Mouse (Mus musculus) intestine, embryonic 15.5 days (tissue): ENCODE measurements at regions not wholly inside any gene's neighbourhood (a gene's known extent, or its start where the extent isn't known, plus 50 kb on each side); places are given as distances from the start of the nearest gene placed in this dataset.

ENCODE experiments used
- ATAC-seq: fragments of 200-750 bp; cut with Nextera tagmentation; 2 replicates; pipeline ENCODE4 v1.8.0; 2017; ENCODE audit warnings: moderate TSS enrichment, moderate library complexity
- H3K27ac ChIP-seq: fragments of 300-500 bp; sonication (generic); 2 replicates; pipeline ENCODE4 v1.5.1; 2015; ENCODE audit warnings: mild to moderate bottlenecking, inconsistent platforms
- H3K27me3 ChIP-seq: fragments of 300-500 bp; sonication (generic); replicated peaks from 2 replicates; pipeline ENCODE4 v1.6.1; 2015; ENCODE audit warnings: inconsistent platforms
- H3K36me3 ChIP-seq: fragments of 300-500 bp; sonication (generic); 2 replicates; pipeline ENCODE4 v1.6.1; 2015; ENCODE audit warnings: inconsistent platforms
- H3K4me1 ChIP-seq: fragments of 300-500 bp; sonication (generic); replicated peaks from 2 replicates; pipeline ENCODE4 v1.6.1; 2015; ENCODE audit warnings: inconsistent platforms
- H3K4me2 ChIP-seq: fragments of 300-500 bp; sonication (generic); replicated peaks from 2 replicates; pipeline ENCODE4 v1.6.1; 2015; ENCODE audit warnings: mild to moderate bottlenecking, inconsistent platforms
- H3K4me3 ChIP-seq: fragments of 300-500 bp; sonication (generic); replicated peaks from 2 replicates; pipeline ENCODE4 v1.5.1; 2015; ENCODE audit warnings: inconsistent platforms
- H3K9ac ChIP-seq: fragments of 300-500 bp; sonication (generic); 2 replicates; pipeline ENCODE4 v1.6.1; 2015; ENCODE audit warnings: inconsistent platforms
- H3K9me3 ChIP-seq: fragments of 300-500 bp; sonication (generic); 2 replicates; pipeline ENCODE4 v1.6.1; 2016; ENCODE audit warnings: inconsistent platforms
- WGBS: fragments of 180-500 bp; shearing (Covaris S2); methylation state at CpG from one replicate; pipeline ENCODE4 v1.1.7; 2015; 5-methylcytosine and 5-hydroxymethylcytosine counted together

- Histone ChIP-seq H3K4me1 (no peaks in the 10 kb centered on the region), H3K4me2 (peak overlapping the region; percentile 73), H3K27me3 (no peaks in the 10 kb centered on the region), H3K9ac (no peak overlapping the region), H3K9me3 (no peaks in the 10 kb centered on the region), H3K36me3 (no peaks in the 10 kb centered on the region), H3K4me3 (no peak overlapping the region), H3K27ac (no peak overlapping the region)
- WGBS, result 69% methylated on average over 2 of the region's 2 CpGs
- no peak for ATAC-seq
These were observed 379.8 kb downstream of the Gpd2 start for GRCm38 (mm10) chr2:57617258-57617657.

DNA sequence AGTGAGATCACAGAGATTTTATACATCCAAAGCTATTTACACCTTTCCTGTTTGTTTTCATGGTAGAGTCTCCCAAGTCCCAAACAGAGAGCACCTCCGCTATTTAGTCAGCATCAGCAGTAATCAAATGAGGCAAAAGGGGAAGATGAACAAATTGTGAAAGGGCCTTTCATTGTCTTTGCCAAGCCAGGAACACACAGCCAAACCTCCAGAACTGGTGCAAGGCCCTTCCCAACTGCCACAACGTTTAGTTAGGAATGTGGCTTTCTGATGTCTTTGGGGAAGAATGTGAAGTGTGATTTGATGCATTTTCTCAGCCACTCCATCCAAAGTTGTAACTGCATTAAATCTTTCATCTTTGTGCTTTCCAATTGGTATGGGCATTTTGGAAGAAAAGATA lies 353.6 kb upstream of the Galnt5 start:
- 53% methylated on average over 2 of the region's 2 CpGs for WGBS
- no peaks in the 10 kb centered on the region for H3K36me3 ChIP-seq
- H3K9ac ChIP-seq, result no peak overlapping the region
- no peaks in the 10 kb centered on the region for H3K9me3 ChIP-seq
- H3K27me3 ChIP-seq, result no peaks in the 10 kb centered on the region
- no peak overlapping the region for H3K4me2 ChIP-seq
- no peaks in the 10 kb centered on the region for H3K4me1 ChIP-seq
- H3K4me3 ChIP-seq, result no peak overlapping the region
- H3K27ac ChIP-seq, result no peak overlapping the region
- no peak for ATAC-seq

GRCm38 (mm10) chr2:57644541-57644940 lies 353.1 kb upstream of the Galnt5 start:
- Histone ChIP-seq H3K36me3 (no peaks in the 10 kb centered on the region), H3K9ac (no peak overlapping the region), H3K27ac (no peak overlapping the region), H3K4me3 (no peak overlapping the region), H3K9me3 (no peaks in the 10 kb centered on the region), H3K4me1 (no peaks in the 10 kb centered on the region), H3K27me3 (no peaks in the 10 kb centered on the region), H3K4me2 (no peak overlapping the region)
- no peak for ATAC-seq
- 54% methylated on average over 2 of the region's 2 CpGs for WGBS

GRCm38 (mm10) chr2:57649002-57649401 lies 348.7 kb upstream of the Galnt5 start:
- ATAC-seq, result no peak
- H3K27ac ChIP-seq, result no peak overlapping the region
- H3K4me1 ChIP-seq, result no peaks in the 10 kb centered on the region
- H3K36me3 ChIP-seq, result no peaks in the 10 kb centered on the region
- H3K27me3 ChIP-seq, result no peaks in the 10 kb centered on the region
- H3K9me3 ChIP-seq, result no peaks in the 10 kb centered on the region
- H3K9ac ChIP-seq, result no peak overlapping the region
- 80% methylated on average over 4 of the region's 4 CpGs for WGBS
- no peak overlapping the region for H3K4me3 ChIP-seq
- no peak overlapping the region for H3K4me2 ChIP-seq

DNA sequence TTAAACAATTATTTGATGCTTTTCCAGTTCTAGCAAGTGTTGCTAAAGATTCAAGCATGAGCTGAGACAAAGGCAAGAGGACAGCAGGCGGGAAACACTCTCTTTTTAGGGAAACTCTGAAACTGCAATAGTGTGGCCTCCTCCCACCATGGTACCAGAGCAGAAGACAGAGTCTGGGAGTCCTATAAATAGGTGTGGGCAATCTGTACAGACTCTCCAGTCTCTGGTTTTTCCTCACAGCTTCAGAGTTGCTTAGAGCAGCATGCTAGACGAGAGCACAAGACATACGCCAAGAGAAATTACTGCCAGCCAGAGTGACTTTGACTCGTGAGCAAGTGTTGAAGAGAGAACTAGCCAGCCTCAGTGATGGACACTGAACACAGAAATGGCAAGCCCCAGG lies 340.3 kb upstream of the Galnt5 start:
- H3K9ac ChIP-seq, result no peak overlapping the region
- 79% methylated on average over 4 of the region's 4 CpGs for WGBS
- no peaks in the 10 kb centered on the region for H3K36me3 ChIP-seq
- no peak overlapping the region for H3K27ac ChIP-seq
- no peaks in the 10 kb centered on the region for H3K9me3 ChIP-seq
- H3K4me1 ChIP-seq, result no peaks in the 10 kb centered on the region
- H3K27me3 ChIP-seq, result no peaks in the 10 kb centered on the region
- no peak for ATAC-seq
- no peak overlapping the region for H3K4me3 ChIP-seq
- no peak overlapping the region for H3K4me2 ChIP-seq

DNA sequence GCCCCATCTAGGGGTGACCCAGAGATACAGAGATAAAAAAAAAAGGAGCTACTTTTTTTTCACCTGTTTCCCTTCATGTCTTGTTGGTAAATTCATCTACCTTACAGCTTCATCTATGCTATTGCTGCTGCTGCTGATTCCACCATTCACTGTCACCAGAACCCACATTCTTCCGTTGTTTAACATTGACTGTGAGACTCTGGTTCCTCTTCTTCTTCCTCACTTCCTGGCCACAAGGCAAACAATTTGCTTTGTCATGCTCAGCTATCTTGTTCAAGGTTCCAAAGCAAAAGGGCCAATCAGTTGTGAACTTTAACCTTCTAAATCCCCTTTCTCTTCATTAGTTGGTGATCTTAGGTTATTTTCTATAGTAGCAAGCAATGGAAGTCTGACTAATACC lies 335.8 kb upstream of the Galnt5 start:
- Histone ChIP-seq H3K27ac (no peak overlapping the region), H3K4me3 (no peak overlapping the region), H3K4me2 (no peak overlapping the region), H3K9ac (no peak overlapping the region), H3K9me3 (no peaks in the 10 kb centered on the region), H3K36me3 (no peaks in the 10 kb centered on the region), H3K27me3 (no peaks in the 10 kb centered on the region), H3K4me1 (no peaks in the 10 kb centered on the region)
- no peak for ATAC-seq
- 62% methylated on average over 1 of the region's 1 CpGs for WGBS

- Histone ChIP-seq H3K27ac (no peak overlapping the region), H3K27me3 (no peaks in the 10 kb centered on the region), H3K4me3 (no peak overlapping the region), H3K36me3 (no peaks in the 10 kb centered on the region), H3K4me1 (no peaks in the 10 kb centered on the region), H3K9me3 (no peaks in the 10 kb centered on the region), H3K9ac (no peak overlapping the region), H3K4me2 (no peak overlapping the region)
- ATAC-seq, result no peak
- 57% methylated on average over 3 of the region's 3 CpGs for WGBS
These were observed 325.6 kb upstream of the Galnt5 start for GRCm38 (mm10) chr2:57672007-57672643.

GRCm38 (mm10) chr2:57689877-57690276 lies 307.8 kb upstream of the Galnt5 start:
- H3K9me3 ChIP-seq, result no peaks in the 10 kb centered on the region
- no peak overlapping the region for H3K4me3 ChIP-seq
- WGBS, result 64% methylated on average over 3 of the region's 3 CpGs
- no peak for ATAC-seq
- H3K36me3 ChIP-seq, result no peaks in the 10 kb centered on the region
- H3K27ac ChIP-seq, result no peak overlapping the region
- H3K4me1 ChIP-seq, result no peaks in the 10 kb centered on the region
- no peak overlapping the region for H3K9ac ChIP-seq
- H3K27me3 ChIP-seq, result no peaks in the 10 kb centered on the region
- no peak overlapping the region for H3K4me2 ChIP-seq

DNA sequence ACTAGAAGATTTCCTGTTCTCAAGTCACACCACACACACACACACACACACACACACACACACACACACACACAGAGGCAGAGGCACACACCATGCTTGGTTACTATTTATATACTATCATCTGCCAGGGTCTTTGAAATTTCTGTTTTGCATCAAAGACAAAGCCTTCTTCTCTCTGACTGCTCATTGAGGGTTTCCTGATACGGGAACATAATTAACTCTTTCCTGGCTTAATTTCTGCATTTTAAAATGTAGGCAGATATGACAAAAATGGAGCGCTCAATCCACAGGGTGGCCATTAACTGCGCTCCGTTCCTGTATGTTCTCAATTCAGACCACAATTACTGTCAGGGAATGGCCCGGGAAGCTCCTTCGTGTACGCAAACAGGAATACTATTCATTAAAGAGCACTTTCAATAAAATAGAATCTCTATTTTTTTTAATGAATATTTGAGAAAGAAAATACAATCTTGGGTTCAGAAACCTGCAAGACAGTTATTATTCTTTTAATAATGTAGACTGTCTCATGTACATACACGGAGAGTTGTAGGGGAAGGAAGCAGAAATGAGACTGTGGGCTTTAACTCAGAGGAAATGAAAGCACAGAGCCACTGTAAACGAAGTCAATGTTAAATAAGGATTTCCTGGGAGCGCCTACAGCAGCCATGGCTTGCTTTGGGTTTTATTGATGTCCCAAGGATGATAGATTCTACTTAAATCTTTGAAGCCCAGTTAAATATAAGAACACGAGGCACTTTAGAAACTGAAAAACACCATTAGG lies 300.5 kb upstream of the Galnt5 start:
- Histone ChIP-seq H3K9me3 (no peaks in the 10 kb centered on the region), H3K4me2 (0 out of 2 replicates have a peak overlapping the region, but pooled peaks have one; percentile 1), H3K4me3 (no peak overlapping the region), H3K27me3 (no peaks in the 10 kb centered on the region), H3K9ac (no peak overlapping the region), H3K27ac (no peak overlapping the region), H3K4me1 (no peaks in the 10 kb centered on the region), H3K36me3 (no peaks in the 10 kb centered on the region)
- WGBS, result 35% methylated on average over 11 of the region's 11 CpGs
- ATAC-seq, result no peak

DNA sequence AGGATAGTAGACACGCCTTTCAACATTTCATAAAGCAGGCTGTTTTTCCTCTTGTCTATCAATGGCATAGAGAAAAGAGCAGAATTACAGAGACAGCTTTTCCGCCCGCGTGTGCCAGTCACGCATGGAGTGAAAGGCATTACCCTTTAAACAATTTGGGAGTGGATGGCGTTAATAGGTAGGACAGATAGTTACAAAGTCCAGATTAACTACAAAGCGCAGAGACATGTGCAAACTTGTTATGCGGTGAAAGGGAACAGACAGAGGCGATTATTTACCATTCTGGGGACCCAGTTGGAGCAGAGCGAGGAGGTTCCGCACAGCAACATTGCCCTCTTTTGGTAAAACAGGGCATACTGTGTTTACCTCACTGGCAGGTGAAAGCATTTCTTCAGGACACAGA lies 299.0 kb upstream of the Galnt5 start:
- Histone ChIP-seq H3K9ac (no peak overlapping the region), H3K27ac (no peak overlapping the region), H3K27me3 (no peaks in the 10 kb centered on the region), H3K4me2 (peak overlapping the region; percentile 56), H3K36me3 (no peaks in the 10 kb centered on the region), H3K9me3 (no peaks in the 10 kb centered on the region), H3K4me1 (no peaks in the 10 kb centered on the region), H3K4me3 (peak overlapping the region; percentile 27)
- 7% methylated on average over 11 of the region's 11 CpGs for WGBS
- ATAC-seq, result peak; percentile 83

DNA sequence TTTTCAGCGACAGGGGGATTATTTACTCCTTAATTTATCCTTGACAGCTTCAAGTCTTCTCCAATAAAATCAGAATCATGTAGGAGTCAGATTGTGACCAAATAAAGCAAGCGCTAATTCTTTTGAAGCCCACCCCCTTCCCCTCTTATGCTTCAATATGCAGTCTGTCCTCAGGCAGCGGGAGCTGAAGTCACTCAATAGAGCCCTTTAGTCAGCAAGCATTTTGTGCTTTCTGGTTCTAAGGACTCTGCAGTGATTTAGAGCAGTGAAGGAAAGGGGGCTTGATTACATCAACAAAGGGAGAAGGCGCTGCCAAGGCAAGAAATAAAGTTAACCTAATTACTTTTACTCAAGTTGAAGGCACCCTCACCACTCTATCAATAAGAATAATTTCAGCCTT lies 298.5 kb upstream of the Galnt5 start:
- Histone ChIP-seq H3K4me2 (peak overlapping the region; percentile 56), H3K27me3 (no peaks in the 10 kb centered on the region), H3K27ac (no peak overlapping the region), H3K9me3 (no peaks in the 10 kb centered on the region), H3K9ac (no peak overlapping the region), H3K4me3 (no peak overlapping the region), H3K4me1 (no peaks in the 10 kb centered on the region), H3K36me3 (no peaks in the 10 kb centered on the region)
- WGBS, result 56% methylated on average over 4 of the region's 4 CpGs
- ATAC-seq, result no peak

DNA sequence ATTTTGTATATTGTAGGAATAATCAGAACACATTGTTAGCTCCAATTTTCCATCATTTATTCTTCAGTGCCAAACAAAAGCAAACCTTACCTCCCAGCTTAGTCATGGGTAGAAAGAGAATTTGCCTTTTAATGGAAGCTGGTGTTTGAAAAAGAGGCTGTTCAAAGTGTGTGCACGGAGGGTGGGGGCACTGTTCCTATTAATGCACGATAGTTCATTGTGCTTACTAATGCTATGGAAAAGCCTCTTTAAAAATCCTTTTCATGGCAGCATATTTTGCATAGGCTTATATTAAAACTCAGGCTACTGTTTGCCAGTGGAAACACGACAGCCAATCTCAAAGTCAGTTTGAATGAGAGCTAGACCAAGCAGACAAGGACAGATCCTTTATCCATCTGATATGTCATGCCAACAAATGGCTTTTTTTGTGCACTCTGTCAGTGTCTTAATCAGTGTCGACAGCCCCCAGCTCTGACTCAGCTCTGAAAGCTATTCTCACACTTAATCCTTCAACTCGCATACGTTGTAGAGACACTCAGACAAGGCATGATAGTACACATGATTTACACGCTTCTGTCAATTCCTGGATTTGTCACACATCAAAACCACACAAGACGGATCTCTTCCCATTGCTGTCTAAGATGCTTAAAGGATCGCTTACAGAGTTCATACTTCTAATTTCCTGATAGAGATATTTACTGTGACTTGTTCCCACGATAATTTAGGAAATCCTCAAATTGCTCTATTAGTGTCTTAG lies 280.8 kb upstream of the Galnt5 start:
- Histone ChIP-seq H3K27me3 (no peaks in the 10 kb centered on the region), H3K27ac (no peak overlapping the region), H3K4me1 (no peaks in the 10 kb centered on the region), H3K36me3 (no peaks in the 10 kb centered on the region), H3K9me3 (no peaks in the 10 kb centered on the region), H3K4me2 (no peak overlapping the region), H3K4me3 (no peak overlapping the region), H3K9ac (no peak overlapping the region)
- WGBS, result 71% methylated on average over 10 of the region's 10 CpGs
- no peak for ATAC-seq
